Mouse (Mus musculus): ENCODE results near the gene Rab11b. TPM values are rescaled to one million over a fixed set of nuclear protein-coding genes. Genes with fewer than 3 reads are reported as not detected.
A peak's percentile ranks its signal among the peaks of the same experiment; 100 is the strongest.

The Rab11b gene
- polyA plus RNA-seq, 1 experiment from 2014 or later, result 88.9 TPM

GRCm38 (mm10) chr17:33714779-33715178 is 45.6 kb downstream of the Rab11b start:
- no peaks in the 10 kb centered on the region for H3K27me3 ChIP-seq (ENCODE audit: insufficient read depth, low read length)
- H3K4me1 ChIP-seq (ENCODE audit: insufficient read depth), result peaks cover 33% of the 10 kb centered on the region
- H3K4me2 ChIP-seq (ENCODE audit: low read depth, low read length), result peak overlapping the region; percentile 75
- peak; percentile 88 for TF ChIP-seq EP300 (IDR thresholded peaks at IDR 0.05; ENCODE audit: low read depth)
- TF ChIP-seq CTCF (IDR thresholded peaks at IDR 0.05; ENCODE audit: low read depth), result no peak
- H3K9ac ChIP-seq (replicated peaks), result peak overlapping the region; percentile 31; the same call in 1 of the 2 replicates
- WGBS (ENCODE audit: insufficient replicate concordance), result 60% methylated on average over 1 of the region's 1 CpGs
- ATAC-seq (no peak), DNase-seq (no peak)
- no peaks in the 10 kb centered on the region for H3K9me3 ChIP-seq (ENCODE audit: low read length)
- H3K4me3 ChIP-seq (ENCODE audit: low read depth, low read length), result peak overlapping the region; percentile 15; the same call in 1 of the 2 replicates
- peaks cover 24% of the 10 kb centered on the region for H3K36me3 ChIP-seq (replicated peaks; ENCODE audit: insufficient read depth, low read length)
- H3K27ac ChIP-seq (ENCODE audit: low read depth), result peak overlapping the region; percentile 90

- no peaks in the 10 kb centered on the region for H3K9me3 ChIP-seq (ENCODE audit: low read length)
- no peaks in the 10 kb centered on the region for H3K27me3 ChIP-seq (ENCODE audit: insufficient read depth, low read length)
- DNase-seq, result peak; percentile 64
- H3K4me1 ChIP-seq (ENCODE audit: insufficient read depth), result peaks cover 33% of the 10 kb centered on the region
- H3K4me3 ChIP-seq (ENCODE audit: low read depth, low read length), result peak overlapping the region; percentile 41
- H3K27ac ChIP-seq (ENCODE audit: low read depth), result peak overlapping the region; percentile 90
- ATAC-seq, result peak; percentile 90
- peaks cover 38% of the 10 kb centered on the region for H3K36me3 ChIP-seq (replicated peaks; ENCODE audit: insufficient read depth, low read length)
- H3K4me2 ChIP-seq (ENCODE audit: low read depth, low read length), result peak overlapping the region; percentile 75
- TF ChIP-seq CTCF (IDR thresholded peaks at IDR 0.05; ENCODE audit: low read depth), result no peak
- peak; percentile 99 for TF ChIP-seq EP300 (IDR thresholded peaks at IDR 0.05; ENCODE audit: low read depth)
- 25% methylated on average over 5 of the region's 5 CpGs for WGBS (ENCODE audit: insufficient replicate concordance)
- H3K9ac ChIP-seq (replicated peaks), result peak overlapping the region; percentile 54
These were observed 47.1 kb downstream of the Rab11b start for GRCm38 (mm10) chr17:33713271-33713670.

- Histone ChIP-seq H3K4me1 (ENCODE audit: insufficient read depth) (peaks cover 20% of the 10 kb centered on the region), H3K36me3 (replicated peaks; ENCODE audit: insufficient read depth, low read length) (peaks cover 57% of the 10 kb centered on the region), H3K9ac (replicated peaks) (no peak overlapping the region; the same call in 1 of the 2 replicates), H3K4me2 (ENCODE audit: low read depth, low read length) (no peak overlapping the region), H3K4me3 (ENCODE audit: low read depth, low read length) (no peak overlapping the region), H3K27ac (ENCODE audit: low read depth) (peak overlapping the region; percentile 11; the same call in 1 of the 2 replicates), H3K9me3 (ENCODE audit: low read length) (no peaks in the 10 kb centered on the region), H3K27me3 (ENCODE audit: insufficient read depth, low read length) (no peaks in the 10 kb centered on the region)
- no peak for TF ChIP-seq EP300 (IDR thresholded peaks at IDR 0.05; ENCODE audit: low read depth)
- TF ChIP-seq CTCF (IDR thresholded peaks at IDR 0.05; ENCODE audit: low read depth), result no peak
- 83% methylated on average over 3 of the region's 3 CpGs for WGBS (ENCODE audit: insufficient replicate concordance)
- DNase-seq (no peak), ATAC-seq (no peak)
These were observed 50.5 kb downstream of the Rab11b start for GRCm38 (mm10) chr17:33709834-33710233.

GRCm38 (mm10) chr17:33703091-33703490 is 57.2 kb downstream of the Rab11b start:
- H3K36me3 ChIP-seq (replicated peaks; ENCODE audit: insufficient read depth, low read length), result peaks cover 80% of the 10 kb centered on the region
- H3K9me3 ChIP-seq (ENCODE audit: low read length), result no peaks in the 10 kb centered on the region
- H3K27ac ChIP-seq (ENCODE audit: low read depth), result no peak overlapping the region
- no peak for ATAC-seq
- 92% methylated on average over 9 of the region's 9 CpGs for WGBS (ENCODE audit: insufficient replicate concordance)
- no peak overlapping the region for H3K9ac ChIP-seq (replicated peaks)
- TF ChIP-seq CTCF (IDR thresholded peaks at IDR 0.05; ENCODE audit: low read depth) (no peak), EP300 (IDR thresholded peaks at IDR 0.05; ENCODE audit: low read depth) (no peak)
- H3K4me2 ChIP-seq (ENCODE audit: low read depth, low read length), result no peak overlapping the region
- H3K27me3 ChIP-seq (ENCODE audit: insufficient read depth, low read length), result no peaks in the 10 kb centered on the region
- no peak overlapping the region for H3K4me3 ChIP-seq (ENCODE audit: low read depth, low read length)
- DNase-seq, result no peak
- H3K4me1 ChIP-seq (ENCODE audit: insufficient read depth), result no peaks in the 10 kb centered on the region

GRCm38 (mm10) chr17:33702178-33702577 is 58.2 kb downstream of the Rab11b start:
- H3K36me3 ChIP-seq (replicated peaks; ENCODE audit: insufficient read depth, low read length), result peaks cover 82% of the 10 kb centered on the region
- no peaks in the 10 kb centered on the region for H3K27me3 ChIP-seq (ENCODE audit: insufficient read depth, low read length)
- H3K4me1 ChIP-seq (ENCODE audit: insufficient read depth), result no peaks in the 10 kb centered on the region
- no peak overlapping the region for H3K27ac ChIP-seq (ENCODE audit: low read depth)
- no peak for TF ChIP-seq CTCF (IDR thresholded peaks at IDR 0.05; ENCODE audit: low read depth)
- no peak for TF ChIP-seq EP300 (IDR thresholded peaks at IDR 0.05; ENCODE audit: low read depth)
- ATAC-seq (no peak), DNase-seq (no peak)
- 60% methylated on average over 1 of the region's 1 CpGs for WGBS (ENCODE audit: insufficient replicate concordance)
- H3K4me3 ChIP-seq (ENCODE audit: low read depth, low read length), result no peak overlapping the region
- no peaks in the 10 kb centered on the region for H3K9me3 ChIP-seq (ENCODE audit: low read length)
- H3K9ac ChIP-seq (replicated peaks), result no peak overlapping the region
- no peak overlapping the region for H3K4me2 ChIP-seq (ENCODE audit: low read depth, low read length)

GRCm38 (mm10) chr17:33695471-33695870 is 64.9 kb downstream of the Rab11b start:
- H3K4me3 ChIP-seq (ENCODE audit: low read depth, low read length), result no peak overlapping the region
- no peak overlapping the region for H3K4me2 ChIP-seq (ENCODE audit: low read depth, low read length)
- DNase-seq (no peak), ATAC-seq (no peak)
- no peak for TF ChIP-seq EP300 (IDR thresholded peaks at IDR 0.05; ENCODE audit: low read depth)
- no peak for TF ChIP-seq CTCF (IDR thresholded peaks at IDR 0.05; ENCODE audit: low read depth)
- H3K27ac ChIP-seq (ENCODE audit: low read depth), result no peak overlapping the region
- H3K27me3 ChIP-seq (ENCODE audit: insufficient read depth, low read length), result no peaks in the 10 kb centered on the region
- H3K9ac ChIP-seq (replicated peaks), result no peak overlapping the region
- WGBS (ENCODE audit: insufficient replicate concordance), result 86% methylated on average over 1 of the region's 1 CpGs
- H3K36me3 ChIP-seq (replicated peaks; ENCODE audit: insufficient read depth, low read length), result peaks cover 87% of the 10 kb centered on the region
- H3K4me1 ChIP-seq (ENCODE audit: insufficient read depth), result no peaks in the 10 kb centered on the region
- H3K9me3 ChIP-seq (ENCODE audit: low read length), result no peaks in the 10 kb centered on the region

Other genes starting within 250 kb of the Rab11b start
- 3.2 and 3.5 TPM in 2 replicates for gene Adamts10, start 236.3 kb downstream of the Rab11b start, polyA plus RNA-seq (2015; fragmentation: Nextera tagmentation; extraction: Ambion mirVana)
- gene Myo1f, start 204.8 kb downstream of the Rab11b start, polyA plus RNA-seq (2015; fragmentation: Nextera tagmentation; extraction: Ambion mirVana), result 7.1 and 9.5 TPM in 2 replicates
- gene Zfp414, start 131.4 kb downstream of the Rab11b start, polyA plus RNA-seq (2015; fragmentation: Nextera tagmentation; extraction: Ambion mirVana), result 13.7 and 14.3 TPM in 2 replicates
- 5.7 TPM in 2 replicates for gene Pram1, start 122.5 kb downstream of the Rab11b start, polyA plus RNA-seq (2015; fragmentation: Nextera tagmentation; extraction: Ambion mirVana)
- 91.9 and 96.6 TPM in 2 replicates for gene Hnrnpm, start 73.7 kb downstream of the Rab11b start, polyA plus RNA-seq (2015; fragmentation: Nextera tagmentation; extraction: Ambion mirVana)
- gene March2, start 41.9 kb downstream of the Rab11b start, polyA plus RNA-seq (2015; fragmentation: Nextera tagmentation; extraction: Ambion mirVana), result 137 and 144 TPM in 2 replicates
- 64.4 and 93.5 TPM in 2 replicates for gene Angptl4, start 21.3 kb upstream of the Rab11b start, polyA plus RNA-seq (2015; fragmentation: Nextera tagmentation; extraction: Ambion mirVana)
- gene Kank3, start 50.0 kb upstream of the Rab11b start, polyA plus RNA-seq (2015; fragmentation: Nextera tagmentation; extraction: Ambion mirVana), result 9.4 and 10.6 TPM in 2 replicates
- 699 and 710 TPM in 2 replicates for gene Rps28, start 64.0 kb upstream of the Rab11b start, polyA plus RNA-seq (2015; fragmentation: Nextera tagmentation; extraction: Ambion mirVana)
- 379 and 389 TPM in 2 replicates for gene Ndufa7, start 64.0 kb upstream of the Rab11b start, polyA plus RNA-seq (2015; fragmentation: Nextera tagmentation; extraction: Ambion mirVana)
- 16.6 and 17.4 TPM in 2 replicates for gene Cd320, start 82.6 kb upstream of the Rab11b start, polyA plus RNA-seq (2015; fragmentation: Nextera tagmentation; extraction: Ambion mirVana)
- not detected in 2 replicates for gene Gm7029, start 113.3 kb upstream of the Rab11b start, polyA plus RNA-seq (2015; fragmentation: Nextera tagmentation; extraction: Ambion mirVana)
- 2.6 and 3.6 TPM in 2 replicates for gene Kifc1, start 130.1 kb upstream of the Rab11b start, polyA plus RNA-seq (2015; fragmentation: Nextera tagmentation; extraction: Ambion mirVana)
- gene Platr17, start 144.6 kb upstream of the Rab11b start, polyA plus RNA-seq (2015; fragmentation: Nextera tagmentation; extraction: Ambion mirVana), result 0.41 and 0.54 TPM in 2 replicates
- gene Daxx, start 148.9 kb upstream of the Rab11b start, polyA plus RNA-seq (2015; fragmentation: Nextera tagmentation; extraction: Ambion mirVana), result 12.6 and 13.0 TPM in 2 replicates
- gene Tapbp, start 155.4 kb upstream of the Rab11b start, polyA plus RNA-seq (2015; fragmentation: Nextera tagmentation; extraction: Ambion mirVana), result 47.0 and 47.9 TPM in 2 replicates
- 7.1 and 7.9 TPM in 2 replicates for gene Zbtb22, start 155.4 kb upstream of the Rab11b start, polyA plus RNA-seq (2015; fragmentation: Nextera tagmentation; extraction: Ambion mirVana)
- 6.8 and 7.4 TPM in 2 replicates for gene Rgl2, start 169.0 kb upstream of the Rab11b start, polyA plus RNA-seq (2015; fragmentation: Nextera tagmentation; extraction: Ambion mirVana)
- 82.2 and 85.5 TPM in 2 replicates for gene Pfdn6, start 179.8 kb upstream of the Rab11b start, polyA plus RNA-seq (2015; fragmentation: Nextera tagmentation; extraction: Ambion mirVana)
- 12.7 and 12.8 TPM in 2 replicates for gene Wdr46, start 180.1 kb upstream of the Rab11b start, polyA plus RNA-seq (2015; fragmentation: Nextera tagmentation; extraction: Ambion mirVana)
- 2.2 and 2.4 TPM in 2 replicates for gene B3galt4, start 191.0 kb upstream of the Rab11b start, polyA plus RNA-seq (2015; fragmentation: Nextera tagmentation; extraction: Ambion mirVana)
- 12.5 and 13.4 TPM in 2 replicates for gene Vps52, start 195.3 kb upstream of the Rab11b start, polyA plus RNA-seq (2015; fragmentation: Nextera tagmentation; extraction: Ambion mirVana)
- gene Rps18, start 195.5 kb upstream of the Rab11b start, polyA plus RNA-seq (2015; fragmentation: Nextera tagmentation; extraction: Ambion mirVana), result 1,510 and 1,549 TPM in 2 replicates
- gene H2-K1, start 239.8 kb upstream of the Rab11b start, polyA plus RNA-seq (2015; fragmentation: Nextera tagmentation; extraction: Ambion mirVana), result 274 and 288 TPM in 2 replicates

All from liver, postnatal 0 days (tissue).